Mouse (Mus musculus) cerebellum, adult 18-20 months (tissue): ENCODE measurements around the gene Elp1.

Experiments used
- DNase-seq, 2 experiments: peaks; one replicate each; pipeline ENCODE4 v3.0.0; 2021

Gene Elp1

DNA sequence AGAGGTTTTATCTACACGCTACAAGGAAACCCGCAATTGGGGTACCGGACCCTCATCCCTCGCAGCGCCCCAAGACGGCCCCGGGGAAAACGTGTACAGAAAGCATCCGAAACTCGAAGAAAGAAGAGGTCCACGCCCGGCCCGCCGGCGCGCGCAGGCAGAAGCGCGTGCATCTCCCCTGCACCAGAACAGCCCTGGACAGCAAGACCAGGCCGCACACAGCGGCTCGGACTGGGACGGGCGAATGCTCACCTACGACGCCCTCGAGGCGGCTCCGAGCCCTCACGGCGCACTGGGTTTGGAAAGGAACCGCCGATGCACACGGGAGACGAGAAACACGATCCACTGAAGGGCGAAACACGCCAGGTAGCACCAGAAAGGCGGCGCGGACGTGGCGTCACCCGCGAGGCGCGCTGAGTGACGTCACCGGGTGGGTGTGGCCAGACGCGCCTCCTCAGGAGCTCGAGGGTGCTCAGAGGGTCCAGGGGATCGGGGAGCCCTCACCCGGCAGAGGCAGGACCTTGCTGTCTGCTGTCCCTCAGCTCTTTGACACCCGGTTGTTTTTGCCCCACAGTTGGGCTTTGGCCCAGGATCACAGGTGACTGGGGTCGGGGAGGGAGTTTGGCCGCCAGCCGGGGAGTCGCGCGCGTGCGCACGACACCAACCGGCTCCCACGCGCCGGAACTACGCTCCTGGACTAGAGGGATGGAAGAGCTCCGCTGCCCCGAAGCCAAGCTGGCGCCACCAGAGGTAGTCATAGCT, at the start of gene Elp1, which contains the start of gene Fam206a:
Elp1 (minus strand) TSS at position 425 of the 762 bp plus-strand sequence.
Fam206a (plus strand) TSS at position 439 of the 762 bp plus-strand sequence.
- peak; percentile 92 to 99 for DNase-seq

DNA sequence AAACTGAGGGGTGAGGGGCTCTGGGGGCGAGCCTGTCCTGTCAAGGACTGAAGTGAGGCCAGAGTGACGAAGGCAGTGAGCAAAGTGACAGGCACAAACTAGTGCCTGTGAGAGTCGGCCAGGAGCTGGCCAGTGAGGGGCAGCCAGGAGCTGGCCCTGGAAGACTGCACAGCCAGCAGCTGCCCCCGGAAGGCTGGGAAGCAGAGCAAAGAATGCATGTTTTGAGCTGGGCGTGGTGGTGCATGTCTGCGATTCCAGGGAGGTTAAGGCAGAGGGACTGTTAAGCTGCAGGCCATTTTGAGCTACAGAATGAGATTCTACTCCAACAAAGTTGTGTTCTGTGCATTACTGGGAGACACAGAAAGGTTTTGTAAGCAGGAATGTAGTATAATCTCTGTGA, 48.6 kb upstream of the Elp1 start:
- peak; percentile 22 to 28 for DNase-seq

DNA sequence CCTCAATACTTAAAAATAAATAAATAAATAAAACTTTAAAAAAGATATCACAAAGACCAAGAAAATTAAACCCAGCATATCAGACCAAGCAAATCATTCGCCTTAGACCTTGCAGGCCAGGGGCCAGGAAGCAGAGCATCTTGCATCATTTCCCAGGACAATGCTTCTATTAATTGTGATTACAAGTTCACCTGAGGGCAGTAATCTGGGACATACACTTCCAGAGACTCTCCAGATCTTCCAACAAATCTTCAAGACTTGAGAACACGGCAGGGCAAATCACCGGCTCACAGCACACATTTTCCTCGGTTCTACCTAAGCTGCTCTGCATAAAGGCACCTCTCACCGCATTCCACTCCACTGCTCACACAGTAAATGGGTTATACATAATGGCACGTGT, 45.9 kb upstream of the Elp1 start:
- DNase-seq: no peak

DNA sequence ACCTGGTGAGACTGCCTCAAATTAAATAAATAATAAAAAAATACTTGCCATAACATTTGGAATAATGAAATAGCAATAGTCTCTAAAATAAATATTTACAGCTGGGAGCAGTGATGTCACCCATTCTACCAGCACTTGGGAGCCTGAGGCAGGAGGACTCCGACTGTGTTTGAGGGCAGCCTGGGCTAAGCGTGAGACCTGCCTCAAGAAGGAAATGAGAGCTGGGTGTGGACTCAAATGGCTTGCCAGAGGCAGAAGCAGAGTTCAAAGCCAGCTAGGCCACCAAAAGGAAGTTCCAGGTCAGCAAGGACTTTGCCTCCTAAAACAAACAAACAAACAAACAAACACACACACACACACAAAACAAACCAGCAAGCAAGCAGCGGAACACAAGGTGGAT, 45.3 kb upstream of the Elp1 start:
- no peak for DNase-seq

DNA sequence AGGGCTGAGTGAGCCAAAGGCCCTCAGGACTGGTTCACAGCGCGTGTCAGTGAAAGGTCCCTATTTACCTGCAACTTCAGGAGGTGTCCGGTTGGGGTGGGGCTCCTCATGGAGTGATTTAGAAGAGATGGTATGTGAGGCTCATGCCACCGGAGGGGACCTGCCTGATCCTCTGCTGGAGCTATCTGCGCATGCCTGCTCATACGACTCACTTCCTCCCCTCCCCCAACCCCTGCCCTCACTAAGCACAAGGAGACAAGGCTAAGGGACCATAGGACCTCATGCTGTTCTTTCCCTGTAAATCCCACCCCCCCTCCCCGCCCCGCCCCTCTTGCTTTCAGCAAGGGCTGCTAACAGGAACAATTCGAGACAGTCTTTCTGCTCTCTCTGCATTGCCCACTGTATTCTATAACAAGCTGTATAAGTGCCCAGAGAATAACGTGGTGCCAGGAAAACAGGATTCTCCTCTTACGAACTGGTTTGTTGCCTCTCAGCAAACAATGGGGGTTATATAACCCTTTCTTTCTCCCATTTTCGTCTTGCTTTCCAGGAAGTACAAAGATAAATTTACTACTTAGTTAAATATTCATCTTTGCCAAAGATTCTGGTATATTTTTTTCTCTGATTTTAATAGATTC, 43.9 kb upstream of the Elp1 start:
- DNase-seq: no peak

DNA sequence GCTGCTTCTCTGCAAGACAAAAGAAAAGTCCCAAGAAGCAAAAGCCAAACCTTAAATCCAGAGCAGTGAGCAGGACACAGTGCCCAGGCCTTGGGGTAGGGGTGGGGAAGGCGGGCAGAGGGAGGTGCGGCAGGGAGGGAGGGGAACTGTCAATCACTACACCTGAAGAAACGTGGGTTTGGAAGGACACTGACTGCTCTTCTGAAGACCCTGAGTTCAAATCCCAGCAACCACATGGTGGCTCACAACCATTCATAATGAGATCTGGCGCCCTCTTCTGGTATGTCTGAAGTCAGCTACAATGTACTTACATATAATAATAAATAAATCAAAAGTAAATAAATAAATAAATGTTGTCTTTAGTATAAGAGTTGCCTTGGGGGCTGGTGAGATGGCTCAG, 42.8 kb upstream of the Elp1 start:
- DNase-seq: no peak

DNA sequence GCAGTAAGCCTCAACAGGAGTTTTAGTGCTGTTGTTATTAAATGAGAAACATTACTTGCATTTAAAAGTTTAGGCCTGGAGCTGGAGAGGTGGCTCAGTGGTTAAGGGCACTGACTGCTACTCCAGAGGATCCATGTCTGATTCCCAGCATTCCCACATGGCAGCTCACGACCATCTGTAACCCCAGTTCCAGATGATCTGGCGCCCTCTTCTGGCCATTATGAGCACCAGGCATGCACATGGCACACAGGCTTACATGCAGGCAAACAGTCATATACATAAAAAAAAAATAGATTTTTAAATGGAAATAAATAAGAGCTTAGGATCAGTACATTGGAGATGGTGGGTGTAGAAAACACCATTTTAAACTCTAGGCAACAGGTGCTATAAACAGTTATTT, 41.8 kb upstream of the Elp1 start:
- no peak for DNase-seq

DNA sequence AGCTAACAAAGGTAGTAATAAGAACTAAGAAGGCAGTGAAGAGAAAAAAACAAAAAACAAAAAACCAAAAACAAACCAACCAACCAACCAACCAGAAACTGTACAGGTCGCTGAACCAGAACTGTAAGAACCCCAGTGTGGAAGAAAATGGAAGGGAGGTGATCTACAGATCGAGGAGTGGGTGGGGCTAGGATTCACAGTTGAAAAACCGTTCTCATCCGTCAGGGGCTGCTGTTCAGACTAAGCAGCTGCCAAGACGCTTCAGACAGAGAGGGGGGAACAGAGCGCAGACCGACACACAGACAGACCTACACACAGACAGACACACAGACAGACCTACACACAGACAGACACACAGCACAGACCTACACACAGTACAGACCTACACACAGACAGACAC, 40.4 kb upstream of the Elp1 start:
- DNase-seq: no peak

DNA sequence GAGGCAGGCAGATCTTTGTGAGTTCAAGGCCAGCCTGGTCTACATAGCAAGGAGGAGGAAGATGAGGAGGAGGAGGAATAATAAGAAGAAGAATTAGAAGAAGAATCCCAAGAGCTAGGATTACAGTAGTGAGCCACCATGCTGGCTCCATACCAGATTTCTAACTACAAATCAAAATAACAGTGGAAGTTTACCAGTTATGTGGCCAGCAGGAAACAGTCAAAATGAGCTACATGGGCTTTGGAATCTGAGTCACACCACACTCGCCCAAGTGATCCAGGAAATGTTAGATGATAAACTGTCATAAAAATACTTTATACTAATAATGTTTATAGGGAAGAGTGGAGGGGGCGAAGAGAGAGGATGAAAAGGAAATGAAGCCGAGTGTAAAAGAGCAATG, 38.2 kb upstream of the Elp1 start:
- no peak for DNase-seq

DNA sequence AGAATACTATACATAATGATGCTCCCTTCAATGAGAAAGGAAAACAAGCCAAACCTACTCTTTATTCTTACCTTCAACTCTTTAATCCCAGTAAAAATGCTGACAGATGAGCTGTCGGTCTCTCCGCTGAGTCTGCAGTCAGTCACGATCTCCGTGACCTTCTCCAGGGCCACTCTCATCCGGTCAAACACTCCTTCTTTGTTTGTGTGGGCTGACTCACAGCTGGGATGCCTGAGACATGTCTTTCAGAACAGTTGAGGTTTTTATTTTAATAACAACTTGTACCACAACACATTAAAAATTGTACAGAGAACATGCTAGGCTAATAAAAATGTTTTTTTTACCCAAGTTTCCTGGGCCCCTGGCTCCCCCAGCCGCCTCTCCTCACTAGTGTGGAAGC, 35.5 kb upstream of the Elp1 start:
- DNase-seq: no peak

DNA sequence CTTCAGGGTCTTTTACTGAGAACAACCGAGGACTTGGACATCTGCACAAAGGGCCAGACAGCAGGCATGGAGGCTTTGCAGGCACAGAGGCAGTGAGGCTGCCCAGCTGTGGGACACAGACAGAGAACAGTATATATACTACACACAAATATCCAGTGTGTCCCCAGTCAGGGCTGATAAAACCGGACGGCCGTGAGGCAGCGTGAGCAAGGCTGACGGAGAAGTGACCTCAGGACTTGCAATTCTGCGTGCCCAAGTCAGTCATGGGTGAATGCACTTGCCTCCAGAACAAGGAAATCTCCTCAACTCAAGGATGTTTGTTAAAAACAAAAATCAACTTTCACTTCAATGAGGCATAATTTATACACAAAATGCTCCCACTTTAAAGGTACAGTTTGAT, 29.9 kb upstream of the Elp1 start:
- no peak for DNase-seq

DNA sequence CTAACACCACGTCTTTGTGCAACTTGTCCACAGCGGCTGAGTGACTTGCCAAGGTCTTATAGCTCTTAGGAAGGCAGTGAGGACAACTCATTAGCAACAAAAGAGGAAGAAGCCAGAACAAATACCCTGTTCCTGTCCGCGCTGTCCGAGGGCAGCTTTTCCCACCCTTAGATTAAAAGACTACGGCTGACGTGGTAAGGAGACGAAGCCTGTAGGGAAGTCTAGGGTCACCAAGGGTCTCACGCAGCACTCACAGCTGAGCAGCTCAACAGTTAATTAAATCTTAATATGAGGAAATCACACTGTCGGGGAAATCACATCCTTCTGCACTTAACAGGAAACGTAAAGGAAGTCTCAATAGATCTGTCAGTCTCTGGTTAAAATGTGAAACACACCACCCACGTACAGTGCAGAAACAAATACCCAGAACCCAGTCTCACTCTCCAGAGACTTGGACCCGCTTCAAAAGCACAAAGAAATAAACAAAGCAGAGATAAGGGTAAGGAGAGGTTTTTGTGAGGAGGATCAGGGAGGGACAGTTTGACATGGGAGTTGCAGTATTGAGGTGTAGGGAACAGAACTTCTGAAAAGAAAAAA, 29.0 kb upstream of the Elp1 start:
- DNase-seq: no peak

DNA sequence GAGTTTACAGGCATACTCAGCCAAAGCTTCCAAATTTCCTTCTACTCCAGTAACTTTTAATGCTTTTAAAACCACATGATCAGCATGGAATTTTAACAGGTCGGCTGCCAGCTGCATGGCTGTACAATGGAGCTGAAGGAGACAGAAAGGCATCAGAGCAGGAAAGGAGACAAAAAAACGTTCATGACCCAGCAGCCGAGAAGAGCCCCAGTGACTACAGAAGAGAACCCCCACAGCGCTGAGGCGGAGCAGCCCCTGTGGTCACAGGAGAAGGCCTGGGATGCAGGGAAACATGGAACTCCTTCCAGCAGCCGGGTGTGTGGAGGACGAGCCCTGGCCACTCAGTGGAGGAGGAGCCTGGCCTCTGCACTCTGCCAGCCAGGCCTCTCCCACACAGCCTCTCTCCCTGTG, 27.4 kb upstream of the Elp1 start:
- no peak for DNase-seq

DNA sequence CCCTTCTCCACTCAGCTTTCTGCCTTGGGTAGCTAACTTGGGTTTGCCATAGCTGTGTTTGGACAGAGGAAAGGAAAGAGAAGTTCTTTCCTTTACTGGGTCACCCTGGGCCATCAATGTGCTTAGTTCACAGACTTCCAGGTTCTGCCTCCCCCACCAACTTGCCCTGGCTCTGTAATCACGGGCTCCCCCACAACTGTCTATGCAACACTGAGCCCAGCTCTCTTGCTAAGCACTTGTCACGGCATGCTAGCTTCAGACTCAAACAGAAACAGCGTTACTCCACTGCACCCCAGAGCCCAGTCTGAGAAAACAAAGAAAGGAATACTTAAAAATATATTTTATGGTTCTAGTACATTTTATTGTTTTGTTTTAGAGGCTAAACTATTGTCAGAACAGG, 26.8 kb upstream of the Elp1 start:
- DNase-seq: no peak

DNA sequence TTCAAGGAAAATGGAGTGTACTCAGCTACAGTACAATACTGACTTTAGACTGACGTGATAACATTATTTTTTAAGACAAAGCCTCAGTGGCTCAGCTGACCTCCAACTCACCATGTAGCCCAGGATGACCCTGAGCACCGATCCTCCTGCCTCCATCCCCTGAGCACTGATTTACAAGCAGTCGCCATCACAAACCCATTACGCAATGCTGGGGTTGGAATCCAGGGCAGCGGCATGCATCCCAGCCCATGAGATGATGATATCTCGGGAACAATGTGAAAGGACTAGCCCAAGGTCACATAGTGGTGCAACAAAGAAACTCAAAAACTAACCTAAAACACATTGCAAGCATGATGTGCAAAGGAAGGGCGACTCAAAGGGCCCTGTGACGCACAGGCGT, 22.1 kb upstream of the Elp1 start:
- DNase-seq: no peak

DNA sequence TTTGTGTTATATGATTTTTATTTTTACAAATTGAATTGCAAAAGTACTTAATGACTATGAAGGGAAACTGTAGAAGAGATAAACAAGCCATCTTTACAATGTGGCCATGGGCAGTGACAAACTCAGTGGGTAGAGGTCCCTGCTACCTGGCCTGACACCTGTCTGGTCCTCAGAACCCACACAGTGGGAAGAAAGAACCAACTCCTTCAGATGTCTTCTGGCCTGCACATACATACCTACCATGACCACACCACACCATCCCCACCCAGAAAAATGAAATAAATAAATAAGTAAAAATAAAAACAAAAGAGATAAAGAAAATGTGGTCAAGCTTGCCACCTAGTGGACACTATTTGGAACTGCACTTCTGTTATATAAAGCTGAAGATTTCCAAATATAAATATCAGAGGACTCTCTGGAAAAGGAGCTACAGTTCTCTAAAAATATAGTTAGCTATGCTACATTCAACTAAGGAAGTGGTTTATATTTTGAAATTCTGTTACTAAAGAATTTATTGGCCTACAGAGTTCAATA, 18.0 kb upstream of the Elp1 start:
- peak in 1 of 2 experiments; percentile 25 for DNase-seq

DNA sequence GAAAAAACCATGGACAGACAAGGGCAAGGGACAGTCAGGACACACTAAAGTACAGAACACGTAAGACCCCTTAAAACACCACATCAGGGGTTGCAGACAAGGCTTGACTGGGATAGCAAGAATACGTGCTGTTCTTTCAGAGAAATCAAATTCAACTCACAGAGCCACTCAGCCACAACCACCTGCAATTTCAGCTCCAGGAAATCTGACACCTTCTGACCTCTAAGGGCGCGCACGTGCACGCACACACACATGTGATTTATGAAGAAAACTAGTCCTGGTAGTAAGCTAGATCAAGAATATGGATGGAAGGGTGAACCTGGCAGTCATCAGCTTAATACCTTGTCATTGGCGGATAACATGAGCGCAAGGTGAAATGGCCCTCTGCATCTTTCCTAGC, 13.0 kb upstream of the Elp1 start:
- DNase-seq: no peak

DNA sequence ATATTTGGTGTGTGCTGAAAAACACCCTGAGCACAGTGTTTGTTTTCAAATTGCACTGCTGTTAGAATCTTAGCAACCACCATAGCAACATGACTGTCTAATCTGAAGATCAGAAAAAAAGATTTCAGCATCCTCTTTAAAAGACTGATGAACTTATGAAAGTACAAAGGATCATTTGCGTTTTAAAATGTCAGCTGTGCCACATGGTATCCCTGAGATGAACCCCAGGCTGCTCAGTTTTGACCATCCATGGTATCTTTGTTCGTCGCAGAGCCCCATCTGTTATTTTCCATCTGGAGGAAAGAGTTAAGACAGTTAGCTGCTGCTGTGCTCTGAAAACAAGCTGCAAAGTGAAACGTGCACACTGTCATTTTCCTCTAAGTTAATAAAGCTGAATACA, 10.0 kb upstream of the Elp1 start:
- DNase-seq: no peak

DNA sequence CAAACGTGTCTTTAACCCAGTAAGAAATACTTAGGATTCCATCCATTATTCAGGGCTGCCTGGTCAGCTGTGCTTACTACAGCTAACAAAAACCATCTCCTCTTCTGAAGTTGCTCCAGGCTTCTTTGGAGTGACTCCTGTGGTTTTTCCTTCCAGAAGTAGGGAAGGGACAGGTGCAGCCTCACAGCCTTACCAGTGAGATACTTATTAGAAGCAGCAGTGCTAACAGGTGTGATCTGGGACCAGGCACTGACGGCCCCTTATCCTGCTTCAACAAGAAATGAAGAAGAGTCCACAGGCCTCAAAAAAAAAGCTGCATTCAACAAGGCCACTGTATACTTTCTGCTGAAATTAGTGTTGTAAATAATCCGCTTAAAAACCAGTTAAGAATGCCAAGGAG, 9.5 kb upstream of the Elp1 start:
- DNase-seq: no peak

DNA sequence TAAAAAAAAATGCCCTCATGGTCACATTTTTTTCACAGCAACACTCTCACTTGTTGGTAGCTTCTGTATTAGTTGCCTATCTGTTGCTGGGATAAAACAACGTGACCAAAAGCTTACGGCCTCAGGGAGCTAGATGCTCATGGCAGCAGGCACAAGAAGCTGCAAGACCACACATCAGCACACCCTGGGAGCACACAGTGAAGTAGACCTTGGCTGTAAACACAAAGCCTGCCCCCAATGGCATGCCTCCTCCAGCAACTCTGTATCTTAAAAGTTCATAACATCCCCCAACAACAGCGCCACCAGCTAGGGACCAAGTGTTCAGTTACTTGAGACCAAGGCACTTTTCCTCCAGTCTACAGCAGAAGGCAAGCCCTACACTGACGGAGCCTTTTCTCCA, 6.9 kb upstream of the Elp1 start:
- DNase-seq: no peak

DNA sequence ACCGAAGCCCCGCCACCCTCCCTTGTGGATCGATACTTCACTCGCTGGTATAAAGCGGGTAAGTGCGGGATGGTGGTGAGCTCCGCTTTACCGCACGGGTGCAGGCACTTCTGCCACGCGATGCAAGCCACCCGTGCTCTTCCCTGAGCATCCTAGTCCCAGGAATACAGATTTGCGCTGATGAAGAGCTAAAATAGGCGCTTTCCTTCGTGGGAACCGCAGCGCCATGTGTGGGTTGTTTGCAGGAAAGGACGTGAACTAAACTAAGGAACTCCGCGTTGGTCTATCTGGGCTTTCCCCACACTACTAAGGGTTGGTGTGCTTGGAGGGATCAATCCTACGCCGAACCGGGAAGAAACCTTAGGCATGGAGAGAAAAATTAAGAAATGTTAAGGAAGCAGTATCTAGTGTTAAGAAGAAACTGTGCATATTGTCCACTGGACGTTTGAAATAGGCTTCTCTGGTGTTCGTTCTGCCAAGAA, 579 bp upstream of the Elp1 start:
- no peak for DNase-seq

DNA sequence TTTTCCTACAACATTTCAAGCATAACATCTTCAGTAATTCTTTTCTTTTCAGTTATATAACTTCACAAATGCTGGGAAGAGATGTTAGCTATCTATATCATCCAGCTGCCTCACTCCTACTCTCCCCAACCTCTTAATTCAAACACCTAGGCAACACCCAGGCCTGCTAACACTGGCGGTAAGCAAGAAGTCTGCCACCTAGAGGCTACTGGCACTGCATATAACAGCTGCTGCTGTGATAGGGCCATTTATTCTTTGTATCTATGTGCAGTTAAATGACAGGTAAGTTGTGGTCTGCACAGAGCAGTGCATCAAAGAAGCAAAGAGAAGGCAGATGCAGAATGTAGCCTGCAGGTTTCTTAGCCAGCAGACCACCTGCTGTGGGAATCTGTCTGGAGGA, 10.8 kb downstream of the Elp1 start:
- DNase-seq: no peak

DNA sequence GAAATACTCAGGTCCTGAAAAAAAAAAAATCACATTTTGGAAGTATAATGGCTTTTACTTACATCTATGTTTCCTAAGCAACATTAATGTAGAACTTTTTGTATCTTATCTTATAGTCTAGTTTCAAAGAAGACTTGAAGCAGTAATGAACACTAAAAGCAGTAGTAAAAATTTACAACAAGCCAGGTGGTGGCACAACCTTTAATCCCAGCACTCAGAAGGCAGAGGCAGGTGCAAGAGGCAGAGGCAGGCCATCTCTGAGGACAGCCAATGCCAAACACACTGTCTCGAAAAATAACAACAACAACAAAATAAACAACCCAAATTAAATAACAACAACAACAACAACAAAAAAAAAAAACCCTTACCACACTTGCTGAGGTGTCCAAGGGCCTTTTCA, 31.1 kb downstream of the Elp1 start:
- no peak for DNase-seq

DNA sequence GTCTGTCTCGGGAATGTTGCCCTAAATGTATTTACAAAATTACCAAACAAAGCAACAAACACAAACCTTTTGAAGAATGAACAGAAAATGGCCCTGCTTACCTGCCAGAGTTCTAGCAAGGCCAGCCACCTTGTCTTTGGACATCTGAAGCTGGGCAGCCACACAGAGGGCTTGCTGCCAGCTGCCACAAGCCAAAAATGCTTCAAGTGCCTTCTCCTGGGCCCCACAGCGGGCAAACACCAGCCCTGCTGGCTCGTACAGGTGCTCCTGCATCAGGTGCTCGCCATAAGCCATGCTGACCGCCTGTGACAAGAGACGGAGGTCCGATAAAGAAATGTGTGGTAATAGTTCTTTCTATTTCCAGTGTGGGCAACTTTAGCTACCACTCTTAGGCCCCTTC, 33.2 kb downstream of the Elp1 start:
- DNase-seq: no peak
